Mouse (Mus musculus) olfactory bulb, adult 2 months (tissue): ENCODE data around the gene Aldh3b2.

ENCODE experiments used
- CTCF ChIP-seq: fragments of 200-500 bp; IDR thresholded peaks from 2 replicates; pipeline ENCODE4 v1.5.1; 2012; ENCODE audit warnings: low read depth, mild to moderate bottlenecking, low read length, moderate library complexity; ENCODE audit not compliant: insufficient read depth
- POLR2A ChIP-seq: fragments of 200-500 bp; IDR thresholded peaks from 2 replicates; pipeline ENCODE4 v1.6.1; 2012; ENCODE audit warnings: mild to moderate bottlenecking, low read depth, low read length, moderate library complexity; ENCODE audit not compliant: insufficient read depth

GRCm38 (mm10) chr19:3942986-3943735 lies 29.0 kb upstream of the Aldh3b2 start:
- TF ChIP-seq POLR2A (no peak), CTCF (no peak)
